Mouse (Mus musculus): ENCODE measurements at regions not wholly inside any gene's neighbourhood (a gene's known extent, or its start where the extent isn't known, plus 50 kb on each side); places are given as distances from the start of the nearest gene placed in this dataset.

DNA sequence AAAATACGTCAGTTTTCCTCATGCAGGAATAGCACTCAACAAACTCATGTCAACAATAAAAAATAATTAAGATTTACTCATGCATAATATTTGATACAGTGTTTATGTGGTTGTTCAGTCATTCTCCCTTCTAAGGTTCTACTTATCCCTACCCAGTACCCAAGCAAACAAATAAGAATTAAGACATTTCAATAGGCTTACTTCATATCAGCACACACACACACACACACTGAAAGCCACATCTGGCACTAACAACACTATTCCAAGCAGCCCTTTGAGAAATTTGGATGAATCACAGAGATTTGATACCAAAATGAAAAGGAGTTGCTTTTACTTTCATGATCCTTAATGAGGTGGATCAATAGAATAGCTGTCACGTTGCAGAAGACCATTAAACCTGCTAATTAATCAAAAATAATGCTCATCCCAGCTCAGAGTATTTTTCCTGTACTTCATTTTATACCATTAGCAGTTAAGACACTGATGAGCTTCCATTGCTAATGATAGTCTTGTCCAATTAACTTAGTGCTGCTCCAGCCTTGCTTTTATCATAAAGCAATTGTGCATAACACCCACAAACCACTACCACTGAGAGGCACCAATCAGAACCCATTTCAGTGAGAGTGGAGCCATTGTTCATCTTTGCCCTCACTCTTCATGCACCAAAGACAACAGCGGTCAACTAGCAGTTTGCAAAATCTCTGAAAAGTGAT is 188.3 kb downstream of the Arl4a start:
- no peak for TF ChIP-seq MAFK (IDR thresholded peaks at IDR 0.05; ENCODE audit: insufficient read depth, low read depth, low read length)
- no peak for TF ChIP-seq CHD2 (IDR thresholded peaks at IDR 0.05; ENCODE audit: low read depth, low read length)
